Mouse (Mus musculus) bone marrow macrophage, adult 2 months (primary cell): ENCODE data around the gene Klhl33. TPM values are rescaled to one million over a fixed set of nuclear protein-coding genes. Genes with fewer than 3 reads are reported as not detected.

Experiments used
- H3K27ac ChIP-seq: 2 replicates; pipeline ENCODE4 v1.5.1; 2012; ENCODE audit warnings: low read depth, low read length; ENCODE audit not compliant: insufficient read depth
- H3K4me1 ChIP-seq: 2 replicates; pipeline ENCODE4 v1.6.1; 2012; ENCODE audit warnings: low read length; ENCODE audit not compliant: control insufficient read depth, insufficient read depth
- H3K4me3 ChIP-seq: 2 replicates; pipeline ENCODE4 v1.5.1; 2012; ENCODE audit warnings: mild to moderate bottlenecking, low read length, moderate library complexity; ENCODE audit not compliant: insufficient read depth
- CTCF ChIP-seq: IDR thresholded peaks from 2 replicates; pipeline ENCODE4 v1.5.1; 2012; ENCODE audit warnings: low read depth, mild to moderate bottlenecking, low read length, moderate library complexity
- POLR2A ChIP-seq: IDR thresholded peaks from 2 replicates; pipeline ENCODE4 v1.6.1; 2012; ENCODE audit warnings: mild to moderate bottlenecking, low read depth, low read length, borderline replicate concordance
- polyA plus RNA-seq: library from polyadenylated mRNA; stranded (reverse); fragments of >200 nt; gene quantifications from 2 replicates; pipeline ENCODE4 v1.2.4, GENCODE M21; 2012; ENCODE audit not compliant: missing spikeins, insufficient read depth, insufficient read length

The Klhl33 gene
- polyA plus RNA-seq, 1 experiment: 2.1 TPM

GRCm38 (mm10) chr14:50862641-50863040, 34.7 kb downstream of the Klhl33 start:
- peaks cover 33% of the 10 kb centered on the region for H3K4me1 ChIP-seq
- H3K4me3 ChIP-seq: no peak overlapping the region
- H3K27ac ChIP-seq: no peak overlapping the region
- TF ChIP-seq POLR2A (no peak), CTCF (no peak)

GRCm38 (mm10) chr14:50855788-50856187, 41.5 kb downstream of the Klhl33 start:
- TF ChIP-seq POLR2A (no peak), CTCF (no peak)
- no peak overlapping the region for H3K4me3 ChIP-seq
- H3K27ac ChIP-seq: no peak overlapping the region
- H3K4me1 ChIP-seq: no peaks in the 10 kb centered on the region

Other genes with a start within 250 kb of the Klhl33 start
- gene Olfr747, start 204.3 kb downstream of the Klhl33 start, polyA plus RNA-seq: not detected in 2 replicates
- gene Olfr748, start 190.1 kb downstream of the Klhl33 start, polyA plus RNA-seq: not detected in 2 replicates
- not detected in 2 replicates for gene Olfr749, start 152.4 kb downstream of the Klhl33 start, polyA plus RNA-seq
- 49.3 and 55.7 TPM in 2 replicates for gene Ttc5, start 112.0 kb downstream of the Klhl33 start, polyA plus RNA-seq
- gene Ccnb1ip1, start 89.8 kb downstream of the Klhl33 start, polyA plus RNA-seq: not detected in 2 replicates
- gene Parp2, start 89.7 kb downstream of the Klhl33 start, polyA plus RNA-seq: 75.2 and 77.4 TPM in 2 replicates
- 206 and 269 TPM in 2 replicates for gene Tep1, start 26.9 kb downstream of the Klhl33 start, polyA plus RNA-seq
- gene Osgep, start 27.4 kb upstream of the Klhl33 start, polyA plus RNA-seq: 51.1 and 57.9 TPM in 2 replicates
- 16.7 and 21.3 TPM in 2 replicates for gene Apex1, start 27.5 kb upstream of the Klhl33 start, polyA plus RNA-seq
- 131 and 158 TPM in 2 replicates for gene Pip4p1, start 33.3 kb upstream of the Klhl33 start, polyA plus RNA-seq
- gene Pnp, start 33.6 kb upstream of the Klhl33 start, polyA plus RNA-seq: 219 and 232 TPM in 2 replicates
- 7.7 and 45.7 TPM in 2 replicates for gene Gm49342, start 47.0 kb upstream of the Klhl33 start, polyA plus RNA-seq
- gene Pnp2, start 58.5 kb upstream of the Klhl33 start, polyA plus RNA-seq: 1.7 and 4.5 TPM in 2 replicates
- gene Rnase10, start 110.2 kb upstream of the Klhl33 start, polyA plus RNA-seq: not detected in 2 replicates
- gene Rnase9, start 144.4 kb upstream of the Klhl33 start, polyA plus RNA-seq: not detected in 2 replicates
- not detected in 2 replicates for gene Rnase11, start 152.7 kb upstream of the Klhl33 start, polyA plus RNA-seq
- not detected in 2 replicates for gene Rnase12, start 160.2 kb upstream of the Klhl33 start, polyA plus RNA-seq
- not detected in 2 replicates for gene Olfr750, start 176.9 kb upstream of the Klhl33 start, polyA plus RNA-seq
- 164 and 169 TPM in 2 replicates for gene Rnase4, start 193.6 kb upstream of the Klhl33 start, polyA plus RNA-seq
- gene Ang, start 193.6 kb upstream of the Klhl33 start, polyA plus RNA-seq: 31.9 and 39.4 TPM in 2 replicates
- not detected in 2 replicates for gene Eddm3b, start 216.9 kb upstream of the Klhl33 start, polyA plus RNA-seq
- gene Rnase6, start 226.4 kb upstream of the Klhl33 start, polyA plus RNA-seq: 25.6 and 26.6 TPM in 2 replicates
- not detected in 2 replicates for gene Rnase1, start 249.3 kb upstream of the Klhl33 start, polyA plus RNA-seq